Mouse (Mus musculus) adrenal gland, postnatal 36 days (tissue): ENCODE results near the gene Gm49322. TPM values are rescaled to one million over a fixed set of nuclear protein-coding genes. Genes with fewer than 3 reads are reported as not detected.

Experiments used
- DNase-seq, 2 experiments: peaks; one replicate each; pipeline ENCODE4 v3.0.0; 2021; ENCODE audit warnings: mixed read lengths in 1 of 2
- total RNA-seq, 2 experiments: library from RNA; stranded (reverse); gene quantifications; 2 replicates each; pipeline ENCODE4 v1.2.3; 2021

Gm49322 gene
- total RNA-seq, 2 experiments from 2014 or later, result 1.6 to 2.6 TPM

GRCm38 (mm10) chr10:80583047-80583446 is 22.8 kb upstream of the Gm49322 start:
- DNase-seq, result no peak

- peak in 1 of 2 experiments; percentile 34 for DNase-seq
Observed at GRCm38 (mm10) chr10:80584045-80584488, 21.8 kb upstream of the Gm49322 start.

GRCm38 (mm10) chr10:80584642-80585552 is 20.9 kb upstream of the Gm49322 start:
- DNase-seq, result no peak

- DNase-seq, result no peak
Observed at GRCm38 (mm10) chr10:80585581-80585980, 20.2 kb upstream of the Gm49322 start.

GRCm38 (mm10) chr10:80586407-80587304 is 19.2 kb upstream of the Gm49322 start:
- no peak for DNase-seq

DNA sequence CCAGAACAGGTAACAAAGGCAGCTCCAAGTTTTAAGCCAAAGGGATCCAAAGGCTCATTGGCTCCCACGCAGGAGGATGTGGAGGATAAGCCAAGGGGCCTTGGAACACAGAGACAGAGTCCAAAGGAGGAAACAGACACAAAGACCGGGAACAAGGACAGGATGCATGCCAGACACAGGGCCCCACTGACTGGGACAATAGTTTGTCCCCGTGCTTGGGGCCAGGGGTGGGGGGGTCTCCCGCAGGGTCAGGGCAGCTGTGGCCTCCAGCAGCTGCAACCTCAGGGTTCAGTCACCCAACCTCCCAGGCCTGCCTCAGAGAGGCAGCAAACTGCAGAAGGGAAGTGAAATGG is 18.5 kb upstream of the Gm49322 start:
- peak; percentile 27 to 43 for DNase-seq

- DNase-seq, result peak in 1 of 2 experiments; percentile 53
Observed at GRCm38 (mm10) chr10:80589127-80589878, 16.5 kb upstream of the Gm49322 start.

DNA sequence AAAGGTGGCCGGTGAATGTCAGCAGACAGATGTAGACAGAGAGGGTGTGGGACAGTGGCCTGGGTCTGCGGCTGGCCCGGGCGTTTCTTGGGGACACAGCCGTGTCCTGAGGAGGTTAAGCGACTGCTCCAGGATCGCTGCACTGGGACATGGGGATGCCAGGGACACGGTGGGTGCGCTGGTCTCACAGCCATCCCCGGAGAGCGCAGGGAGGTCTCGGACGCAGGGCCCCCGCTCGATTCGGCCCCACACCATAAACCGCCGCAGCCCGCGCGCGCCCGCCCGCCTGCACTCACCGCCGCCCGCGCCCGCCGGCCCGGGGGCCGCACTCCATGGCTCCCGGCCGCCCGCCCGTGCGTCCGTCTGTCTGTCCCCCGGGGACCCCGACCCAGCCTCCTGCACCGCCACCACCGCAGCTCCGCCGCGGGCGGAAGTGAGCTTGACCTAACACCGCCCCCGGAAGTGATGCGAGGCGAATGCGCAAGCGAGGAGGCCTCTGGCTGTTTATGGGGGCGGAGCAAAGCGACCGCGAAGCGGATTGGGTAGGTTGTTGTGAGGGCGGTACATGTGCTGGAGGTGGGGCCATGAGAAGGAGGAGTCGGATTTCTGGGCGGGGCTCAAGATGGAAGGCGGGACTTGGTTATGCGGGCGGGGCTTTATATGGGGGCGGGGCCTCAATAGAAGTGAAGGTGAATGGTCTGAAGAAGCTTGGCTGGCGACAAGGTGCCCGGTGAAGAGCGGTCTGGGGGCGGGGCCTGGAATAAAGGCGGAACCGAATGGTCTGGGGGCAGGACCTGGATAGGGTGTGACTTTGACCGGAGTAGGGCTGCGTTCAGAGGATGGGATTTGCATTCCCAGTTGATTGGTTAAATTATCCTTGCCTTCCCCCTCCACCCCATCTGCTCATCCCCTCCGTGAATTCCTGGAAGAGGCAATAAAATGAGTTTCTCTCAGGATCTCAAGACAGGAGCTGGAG is 15.7 kb upstream of the Gm49322 start, which contains the start of gene Abhd17a:
Gene Abhd17a (minus strand): TSS at position 463 of the 976 bp plus-strand sequence.
- DNase-seq, result peak; percentile 98

- DNase-seq, result peak; percentile 42 to 54
Observed at GRCm38 (mm10) chr10:80596318-80596717, 9.5 kb upstream of the Gm49322 start.

GRCm38 (mm10) chr10:80602698-80603325 is 3.0 kb upstream of the Gm49322 start, which contains the start of the genes Scamp4 and Adat3:
Scamp4 (plus strand) TSS chr10:80602872.
Adat3 (plus strand) TSS chr10:80602880.
- peak; percentile 96 to 97 for DNase-seq

DNA sequence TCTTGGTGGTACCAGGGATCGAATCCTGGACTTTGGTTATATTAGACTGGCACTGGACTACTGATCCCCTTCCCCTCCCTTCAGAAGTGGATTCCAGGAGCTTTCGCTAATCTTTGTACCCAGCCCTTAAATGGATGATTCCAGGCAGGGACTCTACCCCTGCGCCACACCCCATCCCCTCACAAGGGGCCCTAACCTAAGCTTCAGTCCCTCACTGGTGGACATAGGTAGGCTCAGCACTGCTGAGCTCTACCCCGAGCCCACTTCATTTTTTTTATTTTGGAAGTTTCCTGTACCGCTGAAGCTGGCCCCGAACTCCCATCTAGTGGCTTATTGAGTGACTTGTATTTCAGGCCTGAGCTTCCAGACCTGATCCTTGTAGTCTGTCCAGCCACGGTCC is 2.5 kb upstream of the Gm49322 start:
- no peak for DNase-seq

DNA sequence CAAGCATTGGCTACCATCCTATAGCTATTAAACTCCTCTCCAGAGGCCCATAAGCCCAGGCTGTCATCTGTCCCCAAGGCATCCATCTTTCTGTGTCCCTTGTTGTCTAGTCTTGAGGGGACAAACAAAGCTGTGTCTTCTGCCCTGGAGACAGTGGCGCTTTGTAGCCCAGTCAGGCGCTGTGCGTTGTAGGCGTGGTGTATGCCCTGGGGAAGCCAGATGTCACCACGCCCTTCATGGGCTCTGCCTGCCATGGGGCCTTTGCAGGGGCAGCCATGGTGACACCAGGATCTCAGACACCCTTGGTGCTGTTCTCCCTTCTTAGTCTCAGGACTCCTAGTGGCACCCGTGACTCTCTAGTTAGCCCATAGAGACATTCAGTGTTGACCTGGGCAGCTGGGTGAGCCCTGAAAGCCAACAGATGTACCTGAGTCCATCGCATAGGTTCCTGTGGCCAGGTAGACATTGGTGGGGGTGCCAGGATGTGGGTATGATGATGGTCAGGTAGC is 1.8 kb upstream of the Gm49322 start:
- no peak for DNase-seq

- DNase-seq, result no peak
Observed at GRCm38 (mm10) chr10:80604988-80605387, 833 bp upstream of the Gm49322 start.

GRCm38 (mm10) chr10:80606306-80606705 is 485 bp downstream of the Gm49322 start:
- no peak for DNase-seq

GRCm38 (mm10) chr10:80606737-80607350 is 1.0 kb downstream of the Gm49322 start:
- DNase-seq, result no peak

- no peak for DNase-seq
Observed at GRCm38 (mm10) chr10:80608435-80608834, 2.6 kb downstream of the Gm49322 start.

DNA sequence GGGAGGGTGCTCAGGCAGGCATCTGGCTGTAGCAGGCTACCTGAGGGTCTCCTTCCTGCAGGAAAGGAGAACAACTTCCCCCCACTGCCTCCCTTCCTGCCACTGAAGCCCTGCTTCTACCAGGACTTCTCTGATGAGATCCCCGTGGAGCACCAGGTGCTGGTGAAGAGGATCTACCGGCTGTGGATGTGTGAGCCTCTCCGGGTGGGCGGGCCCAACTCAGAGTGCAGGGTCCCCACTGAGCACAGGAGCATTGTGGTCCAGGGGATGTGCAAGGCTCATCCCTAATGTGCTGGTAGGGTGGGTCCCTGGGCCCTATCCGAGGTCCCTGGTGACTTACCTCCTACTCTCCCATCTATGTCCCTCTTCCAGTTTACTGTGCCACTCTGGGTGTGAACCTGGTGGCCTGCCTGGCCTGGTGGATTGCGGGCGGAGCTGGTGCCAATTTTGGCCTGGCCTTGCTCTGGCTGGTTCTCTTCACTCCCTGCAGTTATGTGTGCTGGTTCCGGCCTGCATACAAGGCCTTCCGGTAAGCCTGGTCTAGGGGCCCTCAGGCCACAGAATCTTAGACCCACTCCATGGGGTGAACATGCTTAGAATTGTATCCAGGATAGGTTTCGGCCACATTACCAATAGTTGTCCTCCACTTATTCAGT is 3.6 kb downstream of the Gm49322 start:
- DNase-seq, result no peak

DNA sequence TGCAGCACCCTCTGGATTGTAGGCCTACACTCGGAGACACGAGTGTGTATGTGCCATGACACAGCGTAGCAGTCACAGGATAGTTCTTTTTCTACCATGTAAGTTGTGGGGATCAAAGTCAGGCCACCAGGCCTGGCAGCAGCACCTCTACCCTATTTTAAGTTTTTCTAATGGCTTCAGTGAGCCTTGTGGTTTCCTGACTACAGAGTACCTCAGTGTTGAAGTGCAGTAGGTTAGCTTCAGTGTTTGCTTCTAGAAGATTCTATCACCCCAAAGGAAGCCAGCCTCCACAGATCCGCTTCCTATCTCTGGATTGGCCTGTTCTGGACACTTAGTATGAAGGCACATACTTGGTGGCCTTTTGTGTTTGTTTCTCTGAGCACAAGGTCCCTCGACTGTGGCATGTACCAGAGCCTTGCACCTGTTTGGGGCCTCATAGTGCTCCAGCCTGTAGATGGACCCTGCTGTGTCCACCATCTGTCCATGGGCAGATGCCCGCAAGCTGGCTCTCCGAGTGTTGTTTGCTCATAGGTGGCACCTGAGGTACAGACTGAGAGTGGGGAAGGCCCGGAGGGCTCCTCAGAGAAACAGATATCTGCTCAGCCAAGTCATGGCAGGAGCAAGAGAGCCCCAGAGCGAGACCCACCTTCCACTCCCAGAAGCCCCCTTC is 4.4 kb downstream of the Gm49322 start:
- no peak for DNase-seq
